Mouse (Mus musculus): ENCODE data around the gene Ly6g6d. TPM values are rescaled to one million over a fixed set of nuclear protein-coding genes. Genes with fewer than 3 reads are reported as not detected.

Ly6g6d gene
- total RNA-seq, 1 experiment = 1.6 TPM

DNA sequence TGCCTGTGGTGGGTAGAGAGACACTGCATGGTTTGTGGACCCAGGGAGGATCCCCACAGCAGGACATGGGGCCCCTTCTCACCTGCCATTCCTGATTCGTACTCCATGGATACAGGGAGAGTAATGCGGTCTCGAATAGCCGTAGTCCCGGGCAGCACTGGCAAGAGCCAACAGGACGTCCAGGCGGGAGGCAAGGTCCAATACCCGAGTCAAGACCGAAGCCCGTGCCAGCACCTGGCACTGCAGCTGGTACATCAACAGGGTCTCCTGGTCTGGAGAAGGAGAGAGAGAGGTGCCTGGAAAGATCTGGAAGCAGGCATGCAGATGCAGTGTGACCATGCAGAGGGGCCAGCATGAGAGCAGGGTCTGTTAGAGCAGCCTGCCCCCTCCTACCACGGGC is 46.6 kb downstream of the Ly6g6d start:
- Histone ChIP-seq H3K36me3 (ENCODE audit: control insufficient read depth, insufficient read depth, low read length, poor library complexity, severe bottlenecking) (no peaks in the 10 kb centered on the region), H3K4me3 (ENCODE audit: insufficient read depth in 1 of 2, low read depth in 1 of 2, low read length in 2 of 2, poor library complexity in 1 of 2, severe bottlenecking in 1 of 2) (no peak overlapping the region), H3K27ac (ENCODE audit: insufficient read depth, low read depth, low read length, poor library complexity, severe bottlenecking) (no peak overlapping the region), H3K9me3 (ENCODE audit: control insufficient read depth, insufficient read depth, low read depth, low read length) (no peaks in the 10 kb centered on the region), H3K9ac (ENCODE audit: insufficient read depth, low read depth, low read length, poor library complexity, severe bottlenecking) (no peak overlapping the region), H3K4me1 (ENCODE audit: control insufficient read depth in 2 of 2, insufficient read depth in 2 of 2, low read length in 2 of 2, poor library complexity in 1 of 2) (peaks cover 0 to 23% of the 10 kb centered on the region in 2 experiments; a peak in 2 of 4 replicates)
- no peak for DNase-seq (ENCODE audit: low read depth, low spot score)
- TF ChIP-seq MAFK (IDR thresholded peaks at IDR 0.05; ENCODE audit: insufficient read depth, low read depth, low read length) (no peak), ZNF384 (IDR thresholded peaks at IDR 0.05; ENCODE audit: low read depth, low read length) (no peak), HCFC1 (IDR thresholded peaks at IDR 0.05; ENCODE audit: borderline replicate concordance, insufficient read depth, low read length) (no peak), ZC3H11A (IDR thresholded peaks at IDR 0.05; ENCODE audit: borderline replicate concordance, low read depth, low read length) (no peak), CHD2 (IDR thresholded peaks at IDR 0.05; ENCODE audit: low read depth, low read length) (no peak)
- in situ Hi-C loops (cut with MboI; ENCODE audit: low sequenced_read_pairs in 2 of 2, unreplicated experiment in 2 of 2) = no loop called here

DNA sequence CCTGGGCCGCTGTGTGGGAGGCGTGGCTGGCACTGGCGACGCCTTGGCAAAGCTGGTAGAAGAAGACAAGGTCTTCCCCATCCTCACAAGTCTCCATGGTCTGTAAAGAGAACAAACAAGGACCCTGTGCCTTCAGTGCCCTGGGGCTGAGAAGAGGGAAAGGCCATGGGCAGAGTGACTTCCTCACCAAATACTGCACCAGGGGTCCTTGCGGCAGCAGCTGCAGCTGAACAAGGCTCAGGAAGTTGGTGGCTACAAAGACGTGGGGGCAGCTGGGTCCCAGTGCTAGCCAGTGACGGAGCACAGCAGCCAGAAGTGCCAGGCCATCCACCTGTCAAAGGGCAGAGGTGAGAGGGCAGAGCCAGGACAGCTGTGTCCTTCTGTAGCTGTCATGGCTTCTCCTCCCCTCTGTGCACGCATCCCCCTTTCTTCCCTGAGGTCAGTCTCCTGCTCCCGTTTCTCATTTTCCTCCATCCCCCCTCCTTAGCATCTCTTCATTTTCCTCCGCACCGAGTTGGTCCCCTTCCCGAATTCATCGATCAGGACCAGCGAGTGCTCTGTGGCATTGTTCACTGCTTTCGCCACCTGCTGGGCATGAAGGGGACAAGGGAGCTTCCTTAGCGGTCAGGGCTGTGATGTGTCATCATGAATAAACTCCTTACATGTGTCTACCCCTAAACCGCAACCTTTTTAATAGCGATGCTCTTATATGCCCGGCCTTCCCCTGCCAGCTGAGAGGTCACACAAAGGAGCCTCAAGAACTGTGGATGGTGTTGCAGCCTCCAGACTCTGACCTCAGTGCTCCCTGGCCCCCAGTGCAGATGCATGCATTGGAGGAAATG is 48.0 kb downstream of the Ly6g6d start:
- no peak for TF ChIP-seq HCFC1 (IDR thresholded peaks at IDR 0.05; ENCODE audit: borderline replicate concordance, insufficient read depth, low read length)
- no peak for TF ChIP-seq ZNF384 (IDR thresholded peaks at IDR 0.05; ENCODE audit: low read depth, low read length)
- no peak for TF ChIP-seq ZC3H11A (IDR thresholded peaks at IDR 0.05; ENCODE audit: borderline replicate concordance, low read depth, low read length)
- no peak for TF ChIP-seq MAFK (IDR thresholded peaks at IDR 0.05; ENCODE audit: insufficient read depth, low read depth, low read length)
- TF ChIP-seq CHD2 (IDR thresholded peaks at IDR 0.05; ENCODE audit: low read depth, low read length) = no peak
- Histone ChIP-seq H3K4me3 (ENCODE audit: insufficient read depth in 1 of 2, low read depth in 1 of 2, low read length in 2 of 2, poor library complexity in 1 of 2, severe bottlenecking in 1 of 2) (no peak overlapping the region), H3K4me1 (ENCODE audit: control insufficient read depth in 2 of 2, insufficient read depth in 2 of 2, low read length in 2 of 2, poor library complexity in 1 of 2) (peaks cover 0 to 29% of the 10 kb centered on the region in 2 experiments; a peak in 2 of 4 replicates), H3K9ac (ENCODE audit: insufficient read depth, low read depth, low read length, poor library complexity, severe bottlenecking) (no peak overlapping the region), H3K9me3 (ENCODE audit: control insufficient read depth, insufficient read depth, low read depth, low read length) (no peaks in the 10 kb centered on the region), H3K27ac (ENCODE audit: insufficient read depth, low read depth, low read length, poor library complexity, severe bottlenecking) (no peak overlapping the region), H3K36me3 (ENCODE audit: control insufficient read depth, insufficient read depth, low read length, poor library complexity, severe bottlenecking) (no peaks in the 10 kb centered on the region)
- DNase-seq (ENCODE audit: low read depth, low spot score) = no peak
- in situ Hi-C loops (cut with MboI; ENCODE audit: low sequenced_read_pairs in 2 of 2, unreplicated experiment in 2 of 2) = no loop called here

DNA sequence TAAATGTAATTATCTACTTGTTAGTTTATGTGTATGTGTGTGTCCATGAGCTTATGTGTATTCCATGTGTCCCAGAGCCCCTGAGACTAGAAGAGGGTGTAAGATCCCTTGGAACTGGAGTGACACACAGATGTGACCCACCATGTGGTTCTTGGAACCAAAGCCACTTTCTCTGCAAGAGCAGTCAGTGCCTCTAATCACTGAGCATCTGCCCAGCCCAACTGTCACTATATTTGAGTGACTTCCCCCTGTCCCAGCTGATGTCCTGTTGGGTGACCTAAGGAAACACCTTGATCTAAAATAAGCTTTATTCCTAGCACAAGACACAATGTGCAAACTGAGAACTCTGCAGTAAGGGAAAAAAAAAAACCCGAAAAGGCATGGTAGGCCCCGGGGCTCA is 49.5 kb downstream of the Ly6g6d start:
- Histone ChIP-seq H3K9me3 (ENCODE audit: control insufficient read depth, insufficient read depth, low read depth, low read length) (no peaks in the 10 kb centered on the region), H3K4me3 (ENCODE audit: insufficient read depth in 1 of 2, low read depth in 1 of 2, low read length in 2 of 2, poor library complexity in 1 of 2, severe bottlenecking in 1 of 2) (no peak overlapping the region), H3K9ac (ENCODE audit: insufficient read depth, low read depth, low read length, poor library complexity, severe bottlenecking) (no peak overlapping the region), H3K27ac (ENCODE audit: insufficient read depth, low read depth, low read length, poor library complexity, severe bottlenecking) (no peak overlapping the region), H3K4me1 (ENCODE audit: control insufficient read depth in 2 of 2, insufficient read depth in 2 of 2, low read length in 2 of 2, poor library complexity in 1 of 2) (peaks cover 0 to 29% of the 10 kb centered on the region in 2 experiments; a peak in 2 of 4 replicates), H3K36me3 (ENCODE audit: control insufficient read depth, insufficient read depth, low read length, poor library complexity, severe bottlenecking) (no peaks in the 10 kb centered on the region)
- in situ Hi-C loops (cut with MboI; ENCODE audit: low sequenced_read_pairs in 2 of 2, unreplicated experiment in 2 of 2) = no loop called here
- TF ChIP-seq HCFC1 (IDR thresholded peaks at IDR 0.05; ENCODE audit: borderline replicate concordance, insufficient read depth, low read length) = no peak
- no peak for TF ChIP-seq CHD2 (IDR thresholded peaks at IDR 0.05; ENCODE audit: low read depth, low read length)
- no peak for TF ChIP-seq ZC3H11A (IDR thresholded peaks at IDR 0.05; ENCODE audit: borderline replicate concordance, low read depth, low read length)
- no peak for TF ChIP-seq MAFK (IDR thresholded peaks at IDR 0.05; ENCODE audit: insufficient read depth, low read depth, low read length)
- no peak for TF ChIP-seq ZNF384 (IDR thresholded peaks at IDR 0.05; ENCODE audit: low read depth, low read length)
- no peak for DNase-seq (ENCODE audit: low read depth, low spot score)

DNA sequence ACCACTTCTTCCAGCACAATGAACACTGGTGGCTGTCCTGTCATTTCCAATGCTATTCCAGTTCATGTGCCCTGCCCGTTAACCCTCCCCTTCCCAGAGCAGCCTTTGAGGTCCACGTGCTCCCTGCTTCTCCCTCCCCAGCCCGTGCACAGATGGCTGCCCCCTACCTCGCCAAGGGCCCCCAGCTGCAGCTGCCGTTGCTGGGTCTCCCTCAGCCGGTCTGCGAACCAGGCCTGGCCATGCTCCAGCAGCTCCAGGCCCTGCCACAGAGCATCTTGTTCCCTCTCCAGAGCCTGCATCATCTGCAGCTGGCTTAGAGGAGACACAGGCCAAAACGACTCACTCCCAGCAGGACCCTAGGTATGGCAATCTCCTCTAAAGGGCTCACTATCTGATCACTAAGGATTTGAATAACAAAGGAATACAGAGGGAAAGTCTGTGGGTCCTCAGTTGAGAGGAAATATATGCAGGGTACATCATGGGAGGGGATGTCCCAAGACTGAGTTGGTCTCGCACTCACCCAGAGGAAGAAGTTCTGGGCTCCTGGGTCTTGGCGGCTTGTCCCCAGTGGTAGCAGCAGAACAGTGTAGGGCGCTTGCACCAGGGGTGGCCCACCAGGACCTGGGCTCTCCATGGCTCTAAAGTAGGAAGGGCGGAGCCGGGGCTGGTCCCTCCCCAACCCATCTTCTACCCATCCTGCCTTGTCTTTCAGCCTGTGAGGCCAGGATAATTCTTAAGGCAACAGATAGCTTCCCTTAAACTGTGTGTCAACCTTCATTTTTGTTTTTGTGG is 50.4 kb downstream of the Ly6g6d start, which contains the start of gene Sapcd1:
Gene Sapcd1, minus strand, starts transcription at position 740 of the 792 bp plus-strand sequence.
- peak within 1 kb of the TSS in 1 of 2 experiments; percentile 4; a peak in 1 of 4 replicates for H3K4me3 ChIP-seq (ENCODE audit: insufficient read depth in 1 of 2, low read depth in 1 of 2, low read length in 2 of 2, poor library complexity in 1 of 2, severe bottlenecking in 1 of 2)
- no peaks in the 10 kb centered on the region for H3K9me3 ChIP-seq (ENCODE audit: control insufficient read depth, insufficient read depth, low read depth, low read length)
- no peak within 1 kb of the TSS for H3K9ac ChIP-seq (ENCODE audit: insufficient read depth, low read depth, low read length, poor library complexity, severe bottlenecking)
- in situ Hi-C loops (cut with MboI; ENCODE audit: low sequenced_read_pairs in 2 of 2, unreplicated experiment in 2 of 2) = no loop called here
- peak within 1 kb of the TSS; percentile 8; the same call in 1 of the 2 replicates for H3K27ac ChIP-seq (ENCODE audit: insufficient read depth, low read depth, low read length, poor library complexity, severe bottlenecking)
- peaks cover 0 to 29% of the 10 kb centered on the region in 2 experiments; a peak in 2 of 4 replicates for H3K4me1 ChIP-seq (ENCODE audit: control insufficient read depth in 2 of 2, insufficient read depth in 2 of 2, low read length in 2 of 2, poor library complexity in 1 of 2)
- DNase-seq (ENCODE audit: low read depth, low spot score) = no peak
- no peak for TF ChIP-seq ZC3H11A (IDR thresholded peaks at IDR 0.05; ENCODE audit: borderline replicate concordance, low read depth, low read length)
- TF ChIP-seq HCFC1 (IDR thresholded peaks at IDR 0.05; ENCODE audit: borderline replicate concordance, insufficient read depth, low read length) = no peak
- no peak for TF ChIP-seq CHD2 (IDR thresholded peaks at IDR 0.05; ENCODE audit: low read depth, low read length)
- no peak for TF ChIP-seq MAFK (IDR thresholded peaks at IDR 0.05; ENCODE audit: insufficient read depth, low read depth, low read length)
- TF ChIP-seq ZNF384 (IDR thresholded peaks at IDR 0.05; ENCODE audit: low read depth, low read length) = no peak
- no peaks in the 10 kb centered on the region for H3K36me3 ChIP-seq (ENCODE audit: control insufficient read depth, insufficient read depth, low read length, poor library complexity, severe bottlenecking)
